Mouse (Mus musculus) hindbrain, postnatal 0 days (tissue): ENCODE results near the gene Mlip. TPM values are rescaled to one million over a fixed set of nuclear protein-coding genes. Genes with fewer than 3 reads are reported as not detected.
"Not testable (repeated sequence)": the region's sequence is repeated elsewhere in the genome, so short reads cannot be mapped to it uniquely, and the experiment has no call there.

Source experiments
- ATAC-seq: fragments of 200-750 bp; cut with Nextera tagmentation; 2 replicates; pipeline ENCODE4 v1.8.0; 2017; ENCODE audit warnings: mild to moderate bottlenecking, moderate TSS enrichment, moderate library complexity
- DNase-seq: peaks from one replicate; pipeline ENCODE4 v3.0.0-alpha.2; 2015; ENCODE audit warnings: low spot score
- H3K27ac ChIP-seq: fragments of 300-500 bp; sonication (generic); 2 replicates; pipeline ENCODE4 v1.5.1; 2014; ENCODE audit warnings: mild to moderate bottlenecking
- H3K27me3 ChIP-seq: fragments of 300-500 bp; sonication (generic); 2 replicates; pipeline ENCODE4 v1.6.1; 2014; ENCODE audit warnings: low read length, mixed read lengths; ENCODE audit not compliant: insufficient read depth
- H3K36me3 ChIP-seq: fragments of 300-500 bp; sonication (generic); 2 replicates; pipeline ENCODE4 v1.6.1; 2014; ENCODE audit warnings: low read length, mixed read lengths; ENCODE audit not compliant: insufficient read depth
- H3K4me1 ChIP-seq: fragments of 300-500 bp; sonication (generic); 2 replicates; pipeline ENCODE4 v1.6.1; 2014; ENCODE audit warnings: antibody characterized with exemption, low read length, mixed read lengths; ENCODE audit not compliant: insufficient read depth
- H3K4me2 ChIP-seq: fragments of 300-500 bp; sonication (generic); 2 replicates; pipeline ENCODE4 v1.6.1; 2014; ENCODE audit warnings: low read depth, mild to moderate bottlenecking, low read length, moderate library complexity, mixed read lengths
- H3K4me3 ChIP-seq: fragments of 300-500 bp; sonication (generic); 2 replicates; pipeline ENCODE4 v1.5.1; 2014; ENCODE audit warnings: low read length
- H3K9ac ChIP-seq: fragments of 300-500 bp; sonication (generic); replicated peaks from 2 replicates; pipeline ENCODE4 v1.6.1; 2014; ENCODE audit warnings: mild to moderate bottlenecking, low read length, moderate library complexity, mixed read lengths
- H3K9me3 ChIP-seq: fragments of 300-500 bp; sonication (generic); 2 replicates; pipeline ENCODE4 v1.6.1; 2016; ENCODE audit warnings: low read length, mixed read lengths
- CTCF ChIP-seq: IDR thresholded peaks from 2 replicates; pipeline ENCODE4 v1.5.1; 2016; ENCODE audit warnings: antibody characterized with exemption, control low read depth, low read depth
- WGBS: fragments of 180-500 bp; shearing (Covaris S2); extraction: QIAGEN DNeasy Blood & Tissue Kit; methylation state at CpG from one replicate; pipeline ENCODE4 v1.1.7; 2014; 5-methylcytosine and 5-hydroxymethylcytosine counted together
- polyA plus RNA-seq: library from polyadenylated mRNA; unstranded; fragments of >200 nt; fragmentation: Nextera tagmentation; extraction: Ambion mirVana; gene quantifications from 2 replicates; pipeline ENCODE4 v1.2.1, GENCODE M21; 2015
- total RNA-seq: library from RNA; depleted of rRNA; stranded (reverse); fragments of >200 nt; gene quantifications from 2 replicates; pipeline ENCODE4 v1.2.3, GENCODE M21; 2014

The Mlip gene
- total and polyA plus RNA-seq, 2 experiments from 2014 or later, result 2.1 to 2.5 TPM

- no peak overlapping the region for H3K27ac ChIP-seq
- no peak overlapping the region for H3K4me3 ChIP-seq
- no peaks in the 10 kb centered on the region for H3K9me3 ChIP-seq
- H3K27me3 ChIP-seq, result no peaks in the 10 kb centered on the region
- H3K36me3 ChIP-seq, result no peaks in the 10 kb centered on the region
- ATAC-seq, result no peak
- peak; percentile 47 for DNase-seq
- TF ChIP-seq CTCF, result no peak
- H3K9ac ChIP-seq, result no peak overlapping the region
- no peak overlapping the region for H3K4me2 ChIP-seq
- no peaks in the 10 kb centered on the region for H3K4me1 ChIP-seq
- 43% methylated on average over 10 of the region's 10 CpGs for WGBS
These were observed 24.9 kb upstream of the Mlip start for GRCm38 (mm10) chr9:77377696-77378095.

GRCm38 (mm10) chr9:77377082-77377481 lies 24.3 kb upstream of the Mlip start:
- Histone ChIP-seq H3K36me3 (no peaks in the 10 kb centered on the region), H3K27me3 (no peaks in the 10 kb centered on the region), H3K27ac (no peak overlapping the region), H3K9ac (no peak overlapping the region), H3K9me3 (no peaks in the 10 kb centered on the region), H3K4me3 (no peak overlapping the region), H3K4me2 (no peak overlapping the region), H3K4me1 (no peaks in the 10 kb centered on the region)
- 63% methylated on average over 10 of the region's 10 CpGs for WGBS
- DNase-seq, result peak; percentile 27
- ATAC-seq, result peak; percentile 55; the same call in 1 of the 2 replicates
- peak; percentile 67 for TF ChIP-seq CTCF

- H3K9me3 ChIP-seq, result no peaks in the 10 kb centered on the region
- WGBS, result 85% methylated on average over 7 of the region's 7 CpGs
- no peaks in the 10 kb centered on the region for H3K27me3 ChIP-seq
- ATAC-seq (no peak), DNase-seq (no peak)
- no peak overlapping the region for H3K4me3 ChIP-seq
- no peak overlapping the region for H3K9ac ChIP-seq
- H3K4me2 ChIP-seq, result no peak overlapping the region
- TF ChIP-seq CTCF, result no peak
- H3K4me1 ChIP-seq, result no peaks in the 10 kb centered on the region
- no peak overlapping the region for H3K27ac ChIP-seq
- H3K36me3 ChIP-seq, result no peaks in the 10 kb centered on the region
These were observed 23.8 kb upstream of the Mlip start for GRCm38 (mm10) chr9:77376561-77376960.

GRCm38 (mm10) chr9:77370706-77371105 lies 17.9 kb upstream of the Mlip start:
- WGBS, result 38% methylated on average over 3 of the region's 3 CpGs

GRCm38 (mm10) chr9:77369262-77369661 lies 16.5 kb upstream of the Mlip start:
- no peak for TF ChIP-seq CTCF
- Histone ChIP-seq H3K4me1 (no peaks in the 10 kb centered on the region), H3K9me3 (no peaks in the 10 kb centered on the region), H3K4me2 (no peak overlapping the region), H3K27me3 (no peaks in the 10 kb centered on the region), H3K4me3 (no peak overlapping the region), H3K36me3 (no peaks in the 10 kb centered on the region), H3K9ac (no peak overlapping the region), H3K27ac (no peak overlapping the region)
- DNase-seq (no peak), ATAC-seq (no peak)
- WGBS, result 64% methylated on average over 9 of the region's 9 CpGs

More at GRCm38 (mm10) chr9:77370706-77371105, 17.9 kb upstream of the Mlip start:
- H3K36me3 ChIP-seq, result no peaks in the 10 kb centered on the region
- no peaks in the 10 kb centered on the region for H3K4me1 ChIP-seq
- H3K4me2 ChIP-seq, result no peak overlapping the region
- H3K4me3 ChIP-seq, result no peak overlapping the region
- H3K9ac ChIP-seq, result no peak overlapping the region
- no peak for ATAC-seq
- H3K27ac ChIP-seq, result no peak overlapping the region
- DNase-seq, result no peak
- TF ChIP-seq CTCF, result no peak
- no peaks in the 10 kb centered on the region for H3K9me3 ChIP-seq
- no peaks in the 10 kb centered on the region for H3K27me3 ChIP-seq

- H3K27ac ChIP-seq, ATAC-seq, H3K9ac ChIP-seq, H3K4me1 ChIP-seq, H3K36me3 ChIP-seq, H3K27me3 ChIP-seq, H3K4me3 ChIP-seq, H3K4me2 ChIP-seq, H3K9me3 ChIP-seq, DNase-seq: not testable (repeated sequence)
- WGBS, result 54% methylated on average over 9 of the region's 9 CpGs
These were observed 11.9 kb upstream of the Mlip start for GRCm38 (mm10) chr9:77364681-77365080.

GRCm38 (mm10) chr9:77362906-77363305 lies 10.1 kb upstream of the Mlip start:
- Histone ChIP-seq H3K9me3 (no peaks in the 10 kb centered on the region), H3K36me3 (no peaks in the 10 kb centered on the region), H3K4me2 (no peak overlapping the region), H3K9ac (no peak overlapping the region), H3K27me3 (no peaks in the 10 kb centered on the region), H3K4me3 (no peak overlapping the region), H3K4me1 (no peaks in the 10 kb centered on the region), H3K27ac (no peak overlapping the region)
- no peak for TF ChIP-seq CTCF
- DNase-seq, result no peak
- no peak for ATAC-seq
